Mouse (Mus musculus) adrenal gland, adult 2 months (tissue): ENCODE results near the gene Snx33. TPM values are rescaled to one million over a fixed set of nuclear protein-coding genes. Genes with fewer than 3 reads are reported as not detected.

Experiments used
- DNase-seq: peaks from one replicate; pipeline ENCODE4 v3.0.0; 2021
- polyA plus RNA-seq: library from polyadenylated mRNA; depleted of rRNA; stranded (reverse); fragments of >200 nt; gene quantifications from 2 replicates; pipeline ENCODE4 v1.2.3, GENCODE M21; 2012
- total RNA-seq, 2 experiments: library from RNA; stranded (reverse); gene quantifications; 2 replicates each; pipeline ENCODE4 v1.2.3; 2021

Gene Snx33
- total and polyA plus RNA-seq, 3 experiments, result 15.0 to 33.8 (median 18.4) TPM

DNA sequence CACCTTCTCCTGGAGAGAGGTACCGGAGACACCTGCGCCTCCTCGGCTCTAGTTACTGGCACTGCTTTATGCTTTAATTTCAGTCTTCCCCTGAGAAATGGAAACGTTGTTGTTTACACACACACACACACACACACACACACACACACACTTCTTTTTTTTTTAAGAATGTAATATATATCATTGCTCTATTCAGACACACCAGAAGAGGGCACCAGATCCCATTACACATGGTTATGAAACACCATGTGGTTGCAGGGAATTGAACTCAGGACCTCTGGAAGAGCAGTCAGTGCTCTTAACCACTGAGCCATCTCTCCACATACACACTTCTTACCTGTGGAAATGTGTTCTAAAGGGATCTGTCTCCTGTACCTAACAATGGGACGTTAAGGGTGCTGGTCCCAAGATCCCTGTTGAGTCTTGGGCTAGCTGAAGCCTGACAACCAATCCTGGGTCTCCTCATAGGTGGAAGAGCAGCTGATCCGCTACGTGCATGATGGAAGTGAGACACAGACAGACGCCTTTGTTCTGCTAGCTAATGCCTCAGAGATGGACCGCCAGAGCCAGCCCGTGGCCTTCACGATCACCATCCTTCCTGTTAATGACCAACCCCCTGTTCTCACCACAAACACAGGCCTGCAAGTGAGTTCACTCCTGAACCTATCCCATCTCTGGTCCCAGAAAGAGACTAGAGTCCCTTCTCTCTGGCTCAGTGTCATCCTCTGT is 37.5 kb downstream of the Snx33 start:
- no peak for DNase-seq

DNA sequence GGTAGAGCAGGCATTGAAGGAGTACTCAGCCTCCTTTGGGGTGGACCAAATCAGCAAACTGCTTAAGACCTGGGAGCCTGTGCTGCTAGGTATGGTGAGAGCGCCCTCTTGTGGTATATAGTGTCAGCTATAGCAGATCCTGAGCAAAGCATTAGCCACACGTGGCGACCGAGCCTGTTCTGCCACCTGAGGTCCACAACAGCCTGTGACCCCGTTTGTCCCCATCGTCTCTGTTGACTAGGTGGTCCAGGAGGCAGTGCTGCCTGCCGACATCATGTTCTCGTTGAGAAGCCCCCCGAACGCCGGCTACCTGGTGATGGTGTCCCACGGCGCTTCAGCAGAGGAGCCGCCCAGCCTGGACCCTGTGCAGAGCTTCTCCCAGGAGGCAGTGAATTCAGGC is 38.4 kb downstream of the Snx33 start:
- DNase-seq, result peak; percentile 71

GRCm38 (mm10) chr9:56887581-56887980 is 40.6 kb downstream of the Snx33 start:
- no peak for DNase-seq

DNA sequence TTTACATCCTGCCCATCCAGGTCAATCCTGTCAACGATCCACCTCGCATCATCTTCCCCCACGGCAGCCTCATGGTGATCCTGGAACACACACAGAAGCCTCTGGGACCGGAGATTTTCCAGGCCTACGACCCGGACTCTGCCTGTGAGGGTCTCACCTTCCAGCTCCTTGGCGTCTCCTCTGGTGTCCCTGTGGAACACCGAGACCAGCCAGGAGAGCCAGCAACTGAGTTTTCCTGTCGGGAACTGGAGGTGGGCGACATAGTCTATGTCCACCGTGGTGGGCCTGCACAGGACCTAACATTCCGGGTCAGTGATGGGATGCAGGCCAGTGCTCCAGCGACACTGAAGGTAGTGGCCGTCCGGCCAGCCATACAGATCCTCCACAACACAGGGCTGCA is 41.6 kb downstream of the Snx33 start:
- DNase-seq, result no peak

DNA sequence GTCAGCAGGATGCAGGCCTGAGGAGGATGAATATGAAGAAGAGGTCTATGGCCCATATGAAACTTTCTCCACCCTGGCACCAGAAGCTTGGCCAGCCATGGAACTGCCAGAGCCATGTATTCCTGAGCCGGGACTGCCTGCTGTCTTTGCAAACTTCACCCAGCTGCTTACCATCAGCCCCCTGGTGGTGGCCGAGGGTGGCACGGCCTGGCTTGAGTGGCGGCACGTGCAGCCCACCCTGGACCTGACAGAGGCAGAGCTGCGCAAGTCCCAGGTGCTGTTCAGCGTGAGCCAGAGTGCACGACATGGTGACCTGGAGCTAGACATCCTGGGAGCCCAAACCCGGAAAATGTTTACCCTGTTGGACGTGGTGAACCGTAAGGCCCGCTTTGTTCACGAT is 42.1 kb downstream of the Snx33 start:
- no peak for DNase-seq

GRCm38 (mm10) chr9:56884328-56884727 is 43.8 kb downstream of the Snx33 start:
- no peak for DNase-seq

GRCm38 (mm10) chr9:56883470-56883869 is 44.7 kb downstream of the Snx33 start:
- DNase-seq, result no peak

DNA sequence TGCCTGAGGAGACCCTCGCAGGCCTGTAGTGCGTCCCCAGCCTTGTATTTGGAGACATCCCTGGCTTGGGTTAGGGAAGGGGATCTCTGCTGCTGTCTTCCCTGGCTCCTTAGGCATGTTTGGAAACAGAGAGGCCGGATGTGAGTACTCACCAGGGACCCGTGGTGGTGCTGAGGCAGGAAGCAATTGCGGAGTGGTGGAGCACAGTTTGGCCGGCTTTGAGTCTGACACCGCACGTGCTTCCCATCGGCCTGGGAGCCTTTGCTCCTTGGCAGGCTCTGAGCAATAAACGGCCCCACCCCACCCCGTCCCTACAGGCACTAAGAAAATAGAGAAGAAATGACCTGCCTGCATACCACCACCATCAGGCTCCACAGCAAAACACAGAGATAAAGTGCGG is 45.4 kb downstream of the Snx33 start:
- no peak for DNase-seq

DNA sequence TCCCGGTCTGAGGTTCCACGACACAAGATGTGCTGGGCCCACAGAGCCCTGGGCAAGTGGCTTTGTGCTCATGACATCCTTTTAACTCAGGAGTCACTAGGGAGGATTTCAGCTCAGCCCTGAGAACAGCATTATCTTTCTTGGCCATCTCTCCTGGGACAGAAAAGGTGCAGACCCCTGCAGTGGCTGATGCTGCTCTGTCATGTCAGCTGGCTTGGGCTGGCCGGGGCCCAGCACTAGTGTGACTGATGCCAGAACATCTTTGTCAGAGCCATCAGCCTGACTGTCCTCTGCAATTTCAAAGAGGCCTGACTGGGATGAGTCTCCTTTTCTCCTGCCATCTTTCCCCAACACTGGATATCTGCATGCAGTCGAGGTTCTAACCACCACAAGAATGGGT is 45.9 kb downstream of the Snx33 start:
- no peak for DNase-seq

DNA sequence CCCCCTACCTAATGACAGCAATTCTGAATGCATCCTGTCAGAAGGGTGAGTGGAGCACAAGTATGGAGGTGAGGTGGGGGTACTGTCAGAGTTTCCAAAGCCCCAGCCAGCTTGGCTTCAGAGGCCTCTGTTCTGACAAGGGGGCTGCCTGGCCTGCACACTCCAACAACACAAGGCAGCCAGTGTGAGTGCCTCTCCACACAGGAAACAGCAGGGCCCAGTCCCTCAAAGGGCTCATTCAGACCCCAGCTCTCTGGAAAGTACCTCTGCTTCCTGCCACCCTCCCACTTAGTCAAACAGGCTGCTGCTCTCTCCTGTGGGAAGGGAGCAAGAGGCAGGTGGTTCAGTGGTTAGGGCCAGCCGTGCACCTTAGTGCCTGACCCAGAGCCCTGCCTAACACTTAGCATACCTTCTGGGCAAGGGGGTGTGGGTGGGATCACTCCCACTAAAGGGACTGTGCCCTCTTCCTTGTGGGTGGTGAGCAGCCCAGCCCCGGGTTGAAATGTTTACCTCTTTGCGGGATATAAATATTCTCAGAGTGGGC is 46.6 kb downstream of the Snx33 start:
- no peak for DNase-seq

- DNase-seq, result no peak
These were observed 47.4 kb downstream of the Snx33 start for GRCm38 (mm10) chr9:56880790-56881189.

DNA sequence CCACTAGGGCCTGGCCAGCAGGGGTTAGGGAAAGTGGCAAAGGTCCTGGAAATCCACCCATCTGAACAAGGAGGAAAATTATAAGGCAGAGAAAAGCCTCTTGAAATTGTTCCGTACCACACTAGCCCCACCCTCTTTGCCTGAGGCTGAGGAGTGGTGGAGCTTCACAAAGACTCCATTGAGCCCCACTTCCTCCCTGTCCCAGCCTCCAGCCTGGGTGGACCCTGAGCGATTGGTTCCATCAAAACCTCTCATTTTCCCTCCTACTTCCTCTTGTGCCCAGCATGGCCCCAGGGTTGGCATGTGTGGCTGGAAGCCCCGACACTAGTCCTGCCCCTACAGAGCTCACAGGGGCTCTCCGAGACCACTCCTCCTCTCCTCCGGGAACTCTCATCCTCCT is 50.9 kb downstream of the Snx33 start:
- DNase-seq, result no peak

- DNase-seq, result peak; percentile 38
These were observed 51.4 kb downstream of the Snx33 start for GRCm38 (mm10) chr9:56876784-56877183.

DNA sequence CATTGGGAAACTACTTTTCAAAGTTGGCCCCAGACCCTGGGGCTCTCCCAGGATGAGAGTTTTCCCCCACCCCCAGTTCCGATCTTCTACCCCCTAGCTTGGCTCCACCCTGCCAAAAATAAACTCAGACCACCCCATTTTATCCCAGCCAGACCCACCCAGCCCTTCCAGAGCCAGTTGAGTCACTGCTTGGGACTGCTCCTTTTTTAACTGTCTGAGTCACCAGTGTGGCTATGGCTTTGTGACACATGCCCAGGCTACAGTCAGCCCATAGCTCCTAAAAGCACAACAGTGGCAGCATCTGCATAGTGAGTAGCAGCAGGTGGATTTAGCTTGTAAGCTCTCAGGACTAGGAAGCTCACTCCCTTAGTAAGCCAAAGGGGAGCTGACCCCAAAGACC is 55.1 kb downstream of the Snx33 start:
- peak; percentile 66 for DNase-seq

DNA sequence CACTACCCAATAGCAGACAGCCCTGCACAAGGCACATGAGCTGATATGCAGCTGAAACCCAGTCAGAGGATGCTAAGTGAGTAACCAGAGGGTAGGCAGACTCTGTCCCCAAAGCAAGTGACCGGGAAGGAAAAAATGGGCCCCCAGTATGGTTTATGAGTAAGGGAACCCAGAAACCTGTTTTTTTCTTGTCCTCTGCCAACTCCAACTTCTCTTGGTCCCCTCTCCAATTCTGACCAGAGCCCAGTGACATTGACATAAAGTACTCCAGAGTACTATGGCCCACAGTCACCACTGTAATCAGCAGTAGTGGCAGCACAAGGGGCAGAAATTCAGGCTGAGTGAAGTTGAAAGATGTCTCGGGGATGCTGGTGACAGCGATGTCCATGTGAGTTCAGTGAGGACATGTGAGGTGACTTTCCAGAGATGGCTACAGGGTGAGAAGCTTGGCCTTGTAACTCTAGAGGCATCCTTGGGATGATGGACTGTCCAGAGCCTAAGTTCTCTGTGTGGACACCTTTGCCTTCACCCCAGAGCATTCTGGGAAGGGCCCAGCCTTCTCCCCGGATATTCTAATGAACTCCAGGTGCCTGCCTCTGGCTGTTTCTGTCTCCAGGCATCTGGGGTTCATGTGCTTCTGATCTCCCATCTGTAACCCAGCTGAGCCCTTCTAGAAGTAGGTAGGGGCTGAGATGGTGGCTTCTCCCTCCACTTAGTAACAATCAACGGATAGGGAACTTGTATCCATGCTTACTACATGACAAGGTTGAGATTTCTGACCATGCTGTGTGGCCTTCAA is 55.9 kb downstream of the Snx33 start:
- DNase-seq, result no peak

GRCm38 (mm10) chr9:56871191-56871590 is 57.0 kb downstream of the Snx33 start:
- DNase-seq, result no peak

DNA sequence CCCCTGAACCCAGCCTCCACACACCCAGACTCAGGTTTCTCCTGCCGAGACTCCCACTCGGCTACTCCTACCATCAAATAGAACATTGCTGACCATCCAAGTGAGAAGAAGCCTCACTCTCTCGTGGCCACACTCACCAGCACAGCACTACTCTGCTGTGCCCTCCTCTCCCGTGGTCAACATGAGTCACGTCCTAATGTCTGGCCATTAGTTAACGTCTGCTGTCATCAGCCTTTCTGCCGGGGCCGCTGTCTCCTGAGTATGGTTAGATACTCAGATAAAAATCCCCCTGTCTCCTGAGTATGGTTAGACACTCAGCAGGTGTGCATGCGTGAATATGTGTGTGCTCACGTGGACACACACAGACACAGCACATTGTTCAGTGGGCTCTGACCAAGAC is 57.4 kb downstream of the Snx33 start:
- peak; percentile 65 for DNase-seq

GRCm38 (mm10) chr9:56869552-56869951 is 58.6 kb downstream of the Snx33 start:
- no peak for DNase-seq

DNA sequence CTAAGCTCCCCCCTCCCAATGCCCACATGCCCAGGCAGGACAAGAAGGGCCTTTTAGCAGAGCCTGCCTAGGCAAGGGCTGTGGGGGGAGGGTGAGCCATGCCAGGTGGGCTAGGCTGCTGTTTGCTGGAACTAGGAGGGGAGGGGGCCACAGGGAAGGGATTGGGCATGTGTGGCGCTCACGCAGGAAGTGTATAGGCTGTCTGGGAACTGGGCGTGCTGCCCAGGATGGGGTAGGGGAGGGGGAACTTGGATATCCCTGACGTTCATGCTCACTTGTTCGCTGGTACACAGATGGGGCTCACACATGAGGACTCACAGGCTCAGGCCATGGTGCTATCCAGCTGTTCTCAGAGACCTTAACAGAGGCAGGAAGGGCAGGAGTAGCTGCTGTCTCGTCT is 59.9 kb downstream of the Snx33 start:
- no peak for DNase-seq
